Mouse (Mus musculus) spleen, adult 12 weeks (tissue): ENCODE results near the gene Cda.

Experiments
- DNase-seq: peaks from one replicate; pipeline ENCODE4 v3.0.0; 2022; ENCODE audit warnings: low spot score

The Cda gene

DNA sequence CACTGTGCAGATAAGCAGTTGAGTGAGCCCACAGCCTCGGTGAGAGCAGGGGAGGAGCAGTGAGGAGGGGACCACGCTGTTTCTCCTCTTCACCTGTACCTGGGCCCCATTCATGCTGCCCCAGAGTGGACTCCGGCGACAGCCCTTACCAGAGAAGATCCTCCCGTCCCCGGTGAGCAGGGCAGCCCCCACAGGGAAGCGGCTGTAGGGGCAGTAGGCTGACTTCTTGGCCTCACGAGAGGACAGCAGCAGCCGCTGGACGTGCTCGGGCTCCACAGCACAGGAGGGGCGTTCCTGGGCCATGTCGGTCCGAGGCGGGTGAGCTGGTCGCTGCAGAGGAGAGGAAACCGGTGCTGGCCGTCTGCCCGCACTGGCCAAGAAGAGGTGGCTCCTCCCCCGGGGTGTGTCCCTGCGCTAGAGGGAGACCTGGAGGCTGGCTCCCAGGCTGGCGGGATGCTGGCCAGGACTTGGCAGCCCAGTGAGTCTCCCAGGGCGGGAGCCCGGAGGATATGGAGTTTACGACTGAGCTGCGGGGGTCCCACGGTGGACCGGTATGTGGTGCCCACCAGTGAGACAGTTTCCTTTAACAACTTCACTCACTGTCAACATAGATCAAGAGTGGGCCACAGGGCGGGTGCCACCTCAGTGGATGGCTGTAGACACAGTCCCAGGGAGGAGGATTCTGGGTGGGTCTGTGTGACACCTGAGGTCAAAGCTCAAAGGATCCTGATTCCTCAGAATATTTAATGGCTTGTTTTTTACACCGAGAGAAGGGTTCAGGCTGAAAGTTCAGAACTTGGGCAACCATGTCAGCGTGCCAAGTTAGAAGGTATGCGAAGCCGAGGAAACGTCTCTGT lies at the start of gene Cda:
Cda (minus strand) TSS at position 352 of the 857 bp plus-strand sequence.
- peak; percentile 51 for DNase-seq

DNA sequence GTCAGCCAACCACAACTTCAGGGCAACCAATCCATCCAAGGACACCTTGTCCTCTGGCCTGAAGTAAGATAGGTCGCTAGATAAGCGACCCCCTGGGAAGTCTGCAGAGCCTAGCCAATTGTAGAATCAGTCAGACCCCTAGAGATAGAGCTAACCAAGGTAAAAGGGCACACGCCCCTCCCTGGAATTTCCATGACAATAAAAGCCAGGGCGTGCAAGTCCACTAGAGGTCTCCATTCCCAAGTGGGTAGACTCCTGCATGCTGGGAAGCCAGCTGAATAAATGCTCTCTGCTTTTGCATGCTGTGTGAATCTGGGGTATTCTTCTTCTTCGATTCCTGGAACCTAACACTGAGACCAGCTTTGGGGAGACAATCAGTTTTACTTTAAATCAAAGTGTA lies 48.6 kb upstream of the Cda start:
- no peak for DNase-seq

DNA sequence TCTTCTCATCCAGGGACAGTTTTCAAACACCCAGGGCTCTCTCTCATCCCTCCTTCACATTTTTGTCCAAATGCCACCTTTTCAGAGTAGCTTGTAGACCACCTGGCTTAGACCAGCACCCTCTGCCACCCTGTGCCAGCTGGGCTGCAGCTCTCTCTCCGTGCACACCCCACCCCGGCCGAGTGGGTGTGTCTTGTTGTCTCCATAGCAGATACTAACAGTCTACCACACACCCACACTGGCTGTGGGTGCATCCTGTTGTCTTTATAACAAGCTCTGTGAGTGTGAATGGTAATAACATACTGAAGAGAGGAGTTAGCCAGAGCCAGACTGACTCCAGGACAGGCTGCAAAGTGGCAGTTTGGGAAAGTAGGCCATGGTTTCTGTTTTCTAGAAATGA lies 48.2 kb upstream of the Cda start:
- DNase-seq, result no peak

DNA sequence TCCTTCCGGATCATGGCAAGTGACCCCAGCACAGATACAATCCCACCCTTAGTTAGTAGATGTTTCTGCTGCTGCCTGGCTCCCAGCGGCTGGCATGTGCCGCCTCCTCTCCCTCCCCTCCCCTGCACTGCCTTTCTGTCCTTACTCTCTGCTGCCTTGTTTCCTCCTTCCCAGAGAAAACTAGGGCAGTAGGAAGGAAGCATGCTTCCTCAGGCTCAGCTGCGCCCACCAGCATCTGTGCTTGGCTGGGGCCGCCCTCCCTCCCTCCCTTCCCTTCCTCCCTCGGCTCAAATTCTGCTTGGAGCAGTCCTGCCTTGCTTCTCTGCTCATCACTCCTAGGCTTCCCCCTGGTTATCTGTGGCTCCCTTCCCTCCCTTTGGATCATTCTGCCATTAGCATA lies 46.9 kb upstream of the Cda start:
- no peak for DNase-seq

DNA sequence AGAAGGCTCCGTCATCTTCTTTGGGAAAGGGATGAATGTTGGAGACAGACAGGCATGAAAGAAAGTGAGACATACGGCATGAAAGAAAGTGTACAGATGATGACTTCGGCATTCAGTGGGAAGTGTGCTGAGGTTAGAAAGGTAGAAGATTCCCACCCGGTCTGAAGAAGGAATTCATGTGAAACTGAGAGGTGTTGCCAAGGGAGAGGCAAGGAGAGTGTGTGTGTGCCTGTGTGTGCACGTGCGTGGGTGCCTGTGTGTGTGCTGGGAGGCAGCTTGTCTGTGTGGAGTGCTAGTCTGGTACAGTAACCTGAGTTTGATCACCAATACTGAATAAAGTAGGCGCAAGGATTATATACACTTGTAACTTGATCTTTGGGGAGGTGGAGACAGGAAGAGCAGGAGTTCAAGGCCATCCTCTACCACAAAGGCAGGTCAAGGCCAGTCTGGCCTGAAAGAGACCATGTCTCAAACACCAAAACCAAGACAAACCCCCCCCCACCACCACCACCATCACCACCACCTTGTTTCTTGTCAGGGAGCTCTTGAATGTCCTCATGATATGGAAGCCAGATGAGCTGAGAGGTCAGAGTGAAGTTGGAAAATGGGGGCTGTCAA lies 43.8 kb upstream of the Cda start:
- no peak for DNase-seq

DNA sequence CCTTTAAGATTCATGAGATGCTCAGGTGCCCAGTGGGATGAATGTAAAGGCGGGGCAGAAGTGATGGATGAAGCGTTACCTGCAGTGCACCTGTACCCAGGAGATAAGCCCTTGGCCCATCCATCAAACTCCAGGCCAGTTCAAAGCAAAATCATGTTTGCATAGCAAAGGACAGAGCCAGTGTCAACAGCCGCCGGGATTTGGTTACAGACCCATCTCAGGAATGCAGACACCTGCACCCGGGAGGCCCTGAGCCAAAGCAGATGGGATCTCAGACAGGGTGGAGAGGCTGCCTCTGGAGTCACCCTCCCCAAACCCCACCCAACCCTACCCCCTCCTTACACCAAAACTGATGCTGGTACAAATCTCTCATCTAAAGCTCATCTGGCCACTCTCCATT lies 43.2 kb upstream of the Cda start:
- no peak for DNase-seq

DNA sequence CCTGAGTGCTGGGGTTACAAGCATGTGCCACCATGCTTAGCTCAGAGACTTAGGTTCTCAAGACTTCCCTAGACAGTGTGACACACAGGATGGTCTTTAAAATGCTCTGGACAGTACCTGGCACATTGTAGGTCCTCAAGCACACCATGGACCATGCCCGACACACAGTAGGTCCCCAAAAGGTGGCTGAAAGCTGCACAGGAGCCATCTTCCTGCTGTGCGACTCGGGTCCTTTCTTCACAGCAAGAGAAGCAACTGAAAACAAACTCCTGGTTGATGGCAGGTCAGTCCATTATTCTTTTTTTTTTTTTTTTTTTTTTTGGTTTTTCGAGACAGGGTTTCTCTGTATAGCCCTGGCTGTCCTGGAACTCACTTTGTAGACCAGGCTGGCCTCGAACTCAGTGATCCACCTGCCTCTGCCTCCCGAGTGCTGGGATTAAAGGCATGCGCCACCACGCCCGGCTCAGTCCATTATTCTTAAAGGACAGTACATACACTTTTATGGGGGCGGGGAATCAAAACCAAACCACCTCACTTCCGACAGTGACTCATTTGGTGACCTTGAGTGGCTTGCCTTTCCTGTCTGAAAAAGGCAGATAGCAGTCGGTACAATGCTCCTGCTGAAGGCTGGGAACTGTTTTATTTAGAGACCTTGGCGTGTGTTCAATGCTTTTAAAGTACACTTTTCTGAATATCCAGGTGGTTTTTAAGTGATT lies 39.8 kb upstream of the Cda start:
- DNase-seq, result no peak

DNA sequence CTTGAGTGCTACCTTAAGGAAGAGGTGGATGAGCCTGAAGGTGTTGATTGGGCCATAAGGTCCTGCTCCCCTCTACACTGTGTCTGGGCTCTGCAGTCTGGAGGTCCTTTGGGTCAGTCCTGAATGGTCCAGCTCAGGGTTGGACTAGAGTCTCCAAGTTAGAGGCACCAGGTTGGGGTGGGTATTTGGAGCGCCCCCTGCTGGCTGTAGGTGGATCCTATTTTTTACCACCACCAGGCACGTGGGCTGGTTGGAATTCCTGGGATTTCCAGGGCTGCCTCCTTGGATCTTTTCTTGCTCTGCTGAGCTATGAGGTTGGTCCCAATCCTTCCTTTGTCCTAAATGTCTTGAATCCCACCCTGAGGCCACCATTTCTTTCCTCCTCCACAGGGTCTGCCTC lies 37.0 kb upstream of the Cda start:
- peak; percentile 21 for DNase-seq

DNA sequence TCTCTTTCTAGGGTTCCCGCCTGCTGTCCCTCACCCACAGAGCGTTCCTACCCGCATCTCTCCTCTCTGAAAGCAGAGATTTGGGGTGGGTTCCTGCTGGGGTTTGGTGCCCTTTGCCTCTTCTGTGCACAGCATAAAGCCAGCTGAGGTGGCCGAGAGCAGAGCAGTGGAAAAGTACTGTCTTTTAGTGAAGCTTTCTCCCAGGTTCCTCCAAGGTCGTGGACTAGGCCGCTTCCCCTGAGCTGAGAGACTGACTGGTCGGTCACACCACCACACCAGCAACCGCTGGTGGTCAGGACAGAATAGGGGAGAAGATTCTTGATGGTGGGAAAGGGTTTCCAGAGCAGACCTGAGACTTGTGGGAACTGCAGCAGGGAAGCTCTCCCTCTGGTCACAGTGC lies 28.9 kb upstream of the Cda start:
- no peak for DNase-seq

DNA sequence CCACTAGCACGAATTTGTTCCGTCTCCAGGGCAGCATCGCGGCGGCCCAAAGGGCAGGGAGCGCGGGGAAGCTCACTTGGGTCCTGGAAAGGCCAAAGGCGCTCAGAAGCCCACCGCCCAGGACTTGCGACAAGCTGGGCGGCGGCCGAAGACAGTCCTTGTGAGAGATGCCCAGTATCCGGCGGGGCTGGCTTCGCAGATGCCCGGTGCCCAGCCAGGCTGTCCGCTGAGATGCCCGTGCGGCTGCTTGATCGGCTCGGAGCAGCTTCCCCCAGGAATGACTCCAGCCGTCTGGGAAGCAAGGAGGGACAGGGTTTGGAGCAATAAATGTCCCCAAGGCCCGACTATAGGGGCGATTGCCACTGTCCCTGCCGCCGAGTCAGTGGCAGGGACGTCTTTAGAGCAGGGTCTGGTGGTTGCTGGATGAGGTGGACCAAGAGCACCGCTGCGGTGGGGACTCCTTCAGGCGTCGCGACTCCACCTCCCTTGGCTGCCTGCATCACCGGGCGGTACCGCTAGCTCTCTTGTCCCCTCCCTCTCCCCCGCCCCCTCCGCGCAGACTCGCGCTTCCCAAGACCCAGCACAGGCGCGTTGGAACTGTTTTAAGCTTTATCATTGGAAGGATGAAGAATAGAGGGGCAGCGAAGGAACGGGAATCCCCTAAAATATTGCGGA lies 28.3 kb upstream of the Cda start, which contains the start of gene Fam43b:
Fam43b (minus strand) TSS at position 558 of the 675 bp plus-strand sequence.
- DNase-seq, result no peak

DNA sequence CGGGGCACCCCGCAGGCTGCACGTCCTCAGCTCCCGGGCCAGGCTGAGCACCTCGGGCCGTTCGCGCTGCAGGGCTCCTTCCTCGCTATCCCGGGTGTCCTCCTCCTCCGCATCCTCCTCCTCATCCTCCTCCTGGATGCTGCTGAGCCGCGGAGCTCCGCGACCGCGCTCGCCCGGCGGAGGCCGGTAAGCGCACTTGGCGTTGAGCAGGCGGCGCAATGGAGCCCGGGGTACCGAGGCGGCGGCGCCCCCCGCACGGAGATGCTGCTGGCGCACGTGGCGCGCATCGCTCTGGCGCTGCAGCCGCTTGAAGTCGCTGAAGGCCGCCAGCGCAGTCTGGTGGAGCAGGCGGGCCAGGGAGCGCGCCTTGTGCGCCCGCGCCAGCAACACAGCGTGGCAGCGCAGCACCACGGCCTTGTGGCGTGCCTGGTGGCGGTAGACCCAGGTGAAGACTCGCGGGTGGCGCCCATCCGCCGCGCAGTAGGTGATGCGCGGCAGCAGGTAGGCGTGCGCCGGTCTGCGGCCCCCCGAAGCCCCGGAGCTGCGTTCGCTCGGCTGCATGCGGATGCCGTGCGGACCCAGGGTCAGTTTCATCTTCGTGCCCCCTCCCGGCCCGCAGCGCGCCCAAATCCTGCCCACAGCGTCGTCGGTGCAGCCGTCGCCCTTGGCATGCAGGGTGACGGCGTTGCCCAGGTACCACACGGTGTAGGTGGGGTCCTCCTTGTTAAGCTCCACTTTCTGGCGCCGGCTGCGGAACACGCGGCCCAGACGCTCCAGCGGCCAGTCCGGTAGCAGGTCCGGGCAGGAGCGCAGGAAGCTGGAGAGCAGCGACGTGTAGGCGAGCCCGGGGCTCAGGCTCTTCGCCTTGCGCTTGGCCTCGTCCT lies 27.5 kb upstream of the Cda start:
- DNase-seq, result no peak

DNA sequence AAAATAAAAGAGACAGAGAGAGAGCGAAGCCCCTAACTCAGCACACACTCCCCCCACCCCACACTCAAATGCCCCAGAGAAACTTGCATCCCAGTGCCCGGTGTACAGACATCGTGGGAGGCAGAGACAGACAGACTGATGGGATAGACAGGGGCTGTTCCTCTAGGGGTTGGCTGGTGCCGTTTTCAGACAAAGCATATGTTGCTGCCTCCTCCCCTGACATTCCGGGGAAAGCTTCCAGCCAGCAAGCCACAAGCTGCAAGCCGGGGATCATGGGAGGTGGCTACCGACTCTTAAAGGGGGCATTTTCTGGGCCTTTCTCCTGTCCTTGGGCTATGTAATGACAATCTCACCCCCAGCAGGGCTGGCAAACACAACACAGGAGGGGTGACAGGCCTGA lies 25.9 kb upstream of the Cda start:
- no peak for DNase-seq

DNA sequence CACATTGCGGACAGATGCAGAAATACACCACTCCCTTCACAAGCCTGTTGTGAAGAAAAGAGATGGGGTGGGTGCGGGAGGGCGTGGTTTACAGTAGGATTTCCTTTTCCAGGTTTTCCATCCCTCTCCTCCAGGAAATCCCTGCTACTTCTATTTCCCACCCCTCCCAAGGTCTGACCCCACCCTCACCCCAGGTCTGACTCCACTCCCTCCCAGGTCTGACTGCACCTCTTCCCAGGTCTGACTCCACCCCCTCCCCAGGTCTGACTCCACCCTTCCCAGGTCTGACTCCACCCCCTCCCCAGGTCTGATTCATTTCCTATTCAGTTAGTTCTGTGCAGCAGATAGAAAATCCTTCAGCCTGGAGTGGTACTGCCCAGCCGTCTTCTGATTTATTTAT lies 16.0 kb upstream of the Cda start:
- no peak for DNase-seq

DNA sequence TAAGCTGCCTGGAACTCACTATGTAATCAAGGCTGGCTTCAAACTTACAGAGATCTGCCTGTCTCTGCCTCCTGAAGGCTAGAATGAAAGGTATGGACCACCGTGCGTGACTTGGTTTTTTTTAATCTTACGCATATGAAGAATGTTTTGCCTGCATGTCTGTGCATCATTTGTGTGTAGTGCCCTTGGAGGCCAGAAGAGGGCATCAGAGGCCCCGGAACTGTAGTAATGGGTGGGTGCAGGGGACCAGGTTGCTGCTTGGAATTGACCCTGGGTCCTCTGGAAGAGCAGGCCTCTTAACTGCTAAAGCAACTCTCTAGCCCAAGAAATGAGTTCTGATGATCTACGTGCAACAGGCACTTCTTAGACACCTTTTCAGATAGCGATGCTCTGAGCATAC lies 14.7 kb upstream of the Cda start:
- DNase-seq, result no peak

DNA sequence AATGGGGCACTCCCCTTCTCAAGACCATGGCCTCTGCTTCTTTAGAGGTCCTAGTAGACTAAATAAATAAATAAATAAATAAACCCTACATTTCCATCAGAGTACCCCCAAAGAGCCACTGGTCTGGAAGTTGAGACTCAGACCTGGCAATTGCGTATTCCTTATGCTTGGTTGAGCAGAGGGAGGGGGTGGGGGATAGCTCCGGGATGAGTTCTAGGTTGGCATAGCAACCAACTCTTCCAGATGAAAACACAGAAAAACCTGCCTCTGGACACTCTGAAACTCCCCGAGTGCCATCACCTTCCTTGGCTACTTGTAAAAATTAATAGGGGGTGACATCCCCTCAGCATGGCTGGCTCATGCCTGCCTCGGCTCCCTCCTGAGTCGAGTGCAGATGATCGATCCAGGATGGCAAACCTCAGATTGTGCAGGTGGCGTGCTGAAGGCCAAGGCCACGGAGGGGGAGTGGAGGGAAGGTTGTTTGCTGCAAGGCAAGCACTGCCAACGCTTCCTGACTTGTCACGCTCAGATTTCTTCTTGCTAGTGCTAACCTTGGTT lies 12.4 kb upstream of the Cda start:
- no peak for DNase-seq

DNA sequence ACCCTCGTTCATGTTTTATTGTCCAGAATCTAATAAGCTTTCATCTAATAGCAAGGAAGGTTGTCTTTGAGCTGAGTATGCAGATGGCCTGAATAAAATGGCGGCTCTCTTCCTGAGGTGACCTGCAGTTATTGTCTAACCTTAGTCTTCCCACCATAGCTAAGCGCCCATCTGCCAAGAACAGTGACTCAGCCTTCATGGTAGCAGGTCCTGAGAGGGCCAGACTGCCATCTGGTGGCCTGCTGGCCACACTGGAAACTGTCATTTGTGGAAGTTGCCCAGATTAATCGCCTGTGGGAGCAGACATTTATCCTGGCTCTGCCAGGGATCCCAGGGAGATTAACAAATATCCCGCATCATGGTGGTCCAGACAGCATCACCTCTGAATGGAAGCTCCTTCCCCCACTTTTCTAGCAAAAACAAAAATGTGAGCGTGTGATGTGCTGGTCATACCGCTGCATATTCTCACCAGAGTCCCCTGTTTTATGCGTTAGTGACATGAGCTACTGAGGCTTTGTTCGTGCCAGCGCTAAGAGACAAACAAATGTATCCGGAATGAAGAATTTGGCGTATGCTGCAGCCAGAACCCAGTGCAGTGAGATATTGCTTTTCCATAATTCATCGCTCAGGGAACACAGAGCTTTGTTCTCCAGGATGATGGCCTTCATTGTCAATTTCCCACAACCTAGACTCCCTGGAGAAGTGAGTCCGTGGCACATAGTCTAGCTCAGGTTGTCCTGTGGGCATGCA lies 11.5 kb upstream of the Cda start:
- no peak for DNase-seq

DNA sequence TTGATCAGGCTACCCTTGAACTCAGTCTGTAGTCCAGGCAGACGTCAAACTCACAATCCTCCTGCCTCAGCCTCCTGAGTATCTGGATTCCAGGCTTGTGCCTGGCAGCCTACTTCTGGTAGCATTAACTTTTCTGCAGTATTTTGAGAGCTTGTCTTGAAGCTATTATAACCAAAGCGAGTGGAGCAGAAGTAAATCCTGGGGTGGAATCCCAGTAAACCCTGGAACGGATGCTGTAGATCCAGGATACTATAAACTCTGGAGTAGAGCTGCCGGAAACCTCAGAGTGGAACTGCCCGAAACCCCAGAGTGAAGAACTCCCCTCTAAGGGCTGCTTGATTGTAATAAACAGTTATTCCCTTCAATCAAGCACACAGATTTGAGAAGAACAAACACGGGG lies 9.7 kb upstream of the Cda start:
- no peak for DNase-seq

DNA sequence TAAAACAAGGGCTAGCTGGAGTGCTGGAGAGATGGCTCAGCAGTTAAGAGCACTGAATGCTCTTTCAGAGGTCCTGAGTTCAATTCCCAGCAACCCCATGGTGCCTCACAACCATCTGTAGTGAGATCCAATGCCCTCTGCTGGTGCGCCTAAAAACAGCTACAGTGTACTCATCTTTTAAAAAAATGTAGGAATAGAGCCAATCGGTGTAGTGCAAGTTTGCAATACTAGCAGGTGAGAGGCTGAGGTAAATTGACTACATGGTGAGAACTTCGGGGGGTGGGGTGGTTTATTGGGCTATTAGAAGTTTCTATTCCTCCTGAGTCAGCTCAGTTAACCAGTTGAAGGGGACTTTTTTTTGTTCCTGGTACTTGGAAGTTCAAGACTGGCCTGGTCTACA lies 7.3 kb upstream of the Cda start:
- DNase-seq, result no peak

DNA sequence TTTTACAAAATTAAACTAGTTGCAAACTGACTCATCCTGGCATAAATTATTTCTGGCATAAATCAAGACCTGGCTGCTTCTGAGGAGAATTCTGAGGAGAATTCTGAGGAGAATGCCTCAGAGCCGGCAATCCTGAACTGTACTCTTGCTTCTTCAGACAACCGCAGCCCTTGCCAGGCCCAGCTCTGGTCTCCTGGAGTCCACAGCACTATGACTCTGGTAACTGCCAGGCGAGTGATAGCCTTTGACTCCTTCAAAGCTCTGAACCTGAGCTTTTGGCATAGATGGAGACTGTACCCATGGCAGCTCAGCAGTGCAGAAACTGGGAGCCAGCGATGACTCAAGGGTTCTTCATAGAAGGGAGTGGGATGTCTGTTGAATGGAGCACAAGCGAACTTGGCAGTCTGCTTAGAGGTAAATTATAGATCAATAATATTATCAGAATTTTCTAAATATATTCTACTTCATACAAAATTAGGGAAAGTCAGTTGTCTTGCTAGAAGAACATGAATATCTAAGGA lies 3.3 kb upstream of the Cda start:
- no peak for DNase-seq
